Mouse (Mus musculus): Measurements from ENCODE around the gene Fam71e1. TPM values are rescaled to one million over a fixed set of nuclear protein-coding genes. Genes with fewer than 3 reads are reported as not detected.

The Fam71e1 gene
- total RNA-seq, 2 experiments from 2014 or later: 6.2 to 6.8 TPM

DNA sequence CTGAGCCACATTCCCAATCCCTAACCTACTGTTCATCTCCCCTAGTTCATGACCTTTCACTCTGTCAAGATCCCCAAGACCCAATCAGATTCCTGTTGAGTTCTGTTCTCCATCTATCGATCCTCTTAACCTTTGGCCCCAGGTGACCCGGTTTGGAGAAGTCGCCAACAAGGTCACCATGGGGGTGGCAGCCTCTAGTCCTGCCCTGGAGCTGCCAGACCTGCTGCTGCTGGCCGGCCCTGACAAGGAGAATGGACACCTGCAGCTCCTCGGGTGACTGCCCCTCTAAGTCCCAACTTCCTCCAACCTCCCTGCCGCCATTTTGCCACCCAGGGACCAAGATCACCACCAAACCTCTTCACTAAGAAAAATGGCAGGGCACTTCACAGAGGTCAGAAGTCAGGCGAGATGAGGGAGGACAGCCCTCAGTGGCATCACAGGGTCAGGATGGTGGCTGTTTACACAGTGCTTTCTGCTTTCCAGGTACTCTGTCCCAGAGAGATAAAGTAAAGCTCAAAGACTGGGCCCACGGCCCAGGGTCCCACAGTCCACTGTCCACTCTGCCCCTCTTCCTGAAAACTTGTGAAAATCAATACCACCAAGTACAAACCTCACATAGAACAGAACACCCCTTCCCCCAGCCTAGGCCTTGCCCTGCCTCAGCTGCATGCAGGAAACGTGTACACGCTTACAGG, 1.1 kb downstream of the Fam71e1 start:
- no peak for DNase-seq (ENCODE audit: low spot score in 2 of 2)

DNA sequence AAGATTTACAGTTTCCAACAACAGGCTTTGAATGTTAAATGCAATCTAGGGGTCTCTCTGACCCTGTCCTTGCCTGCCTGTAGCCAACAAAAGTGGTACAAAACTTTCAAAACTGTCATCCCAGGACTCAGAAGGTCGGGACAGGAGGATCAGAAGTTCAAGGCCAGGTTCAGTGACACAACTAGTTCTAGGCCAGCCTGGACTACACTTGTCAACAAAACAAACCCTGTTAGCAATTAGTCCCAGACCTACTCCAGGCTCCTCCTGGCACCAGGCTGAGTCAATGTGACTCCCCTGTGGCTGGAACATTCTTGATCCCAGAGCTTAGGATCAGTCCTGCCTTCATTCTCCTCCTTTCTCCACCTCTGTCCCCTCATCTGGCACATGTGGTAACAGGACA, 2.5 kb downstream of the Fam71e1 start:
- DNase-seq (ENCODE audit: low spot score in 2 of 2): no peak

DNA sequence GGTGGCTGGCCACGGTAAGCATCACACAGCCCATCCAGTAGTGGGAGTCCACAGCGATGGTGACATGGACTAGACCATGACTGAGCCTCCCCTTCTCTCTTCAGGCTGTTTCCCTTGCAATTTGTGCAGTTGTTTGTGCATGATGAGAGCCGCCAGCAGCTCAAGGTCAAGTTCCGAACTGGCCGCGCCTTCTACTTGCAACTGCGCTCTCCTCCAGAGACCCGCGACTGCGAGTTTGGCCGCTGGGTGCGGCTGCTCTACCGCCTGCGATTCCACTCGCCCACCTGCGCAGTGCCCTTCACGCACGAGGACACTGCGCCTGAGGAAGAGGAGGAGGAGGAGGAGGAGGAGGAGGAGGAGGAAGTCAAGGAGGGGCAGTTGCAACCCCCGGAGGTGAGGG, 3.7 kb downstream of the Fam71e1 start:
- DNase-seq (ENCODE audit: low spot score in 2 of 2): no peak

DNA sequence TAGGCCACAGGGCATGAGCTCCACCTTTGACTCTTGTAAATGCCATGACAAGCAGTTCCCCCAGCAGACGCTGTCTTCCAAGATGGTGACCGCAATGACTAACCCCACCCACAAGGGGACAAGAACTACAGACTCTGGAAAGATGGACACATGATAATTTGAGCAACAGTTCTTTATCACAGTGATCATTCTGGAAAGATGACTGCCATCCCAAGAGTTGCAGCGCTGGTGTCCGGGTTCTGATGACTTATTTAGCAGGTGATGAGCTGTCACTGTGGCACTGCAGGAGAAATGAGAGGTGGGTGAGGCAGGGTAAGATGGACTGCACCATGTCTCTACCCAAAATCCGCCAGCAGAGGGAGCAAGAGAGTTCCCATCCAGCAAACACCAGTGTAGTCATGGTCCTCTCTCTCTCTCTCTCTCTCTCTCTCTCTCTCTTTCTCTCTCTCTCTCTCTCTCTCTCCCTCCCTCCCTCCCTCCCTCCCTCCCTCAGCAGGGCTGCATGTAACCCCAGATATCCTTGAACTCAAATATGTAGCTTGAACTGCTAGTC, 5.3 kb downstream of the Fam71e1 start:
- peak in 1 of 2 experiments; percentile 64 for DNase-seq (ENCODE audit: low spot score in 2 of 2)

DNA sequence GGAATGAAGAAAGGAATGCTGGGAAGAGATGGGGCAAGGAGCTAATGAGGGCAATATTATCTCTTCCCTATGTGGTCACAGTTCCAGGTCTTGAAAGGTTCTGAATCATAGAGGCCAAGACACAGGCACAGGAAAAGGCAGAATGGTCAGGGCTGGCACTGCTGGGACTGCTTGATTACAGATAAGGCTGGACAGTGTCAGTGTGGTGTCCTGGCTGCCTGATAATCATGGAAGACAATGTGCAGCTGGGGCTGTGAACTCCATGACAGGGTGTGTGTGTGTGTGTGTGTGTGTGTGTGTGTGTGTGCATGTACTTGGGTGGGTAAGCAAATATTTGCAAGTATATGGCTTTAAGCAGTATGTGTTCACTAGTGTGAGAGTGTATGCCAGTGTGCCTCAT, 11.1 kb downstream of the Fam71e1 start:
- no peak for DNase-seq (ENCODE audit: low spot score in 2 of 2)

DNA sequence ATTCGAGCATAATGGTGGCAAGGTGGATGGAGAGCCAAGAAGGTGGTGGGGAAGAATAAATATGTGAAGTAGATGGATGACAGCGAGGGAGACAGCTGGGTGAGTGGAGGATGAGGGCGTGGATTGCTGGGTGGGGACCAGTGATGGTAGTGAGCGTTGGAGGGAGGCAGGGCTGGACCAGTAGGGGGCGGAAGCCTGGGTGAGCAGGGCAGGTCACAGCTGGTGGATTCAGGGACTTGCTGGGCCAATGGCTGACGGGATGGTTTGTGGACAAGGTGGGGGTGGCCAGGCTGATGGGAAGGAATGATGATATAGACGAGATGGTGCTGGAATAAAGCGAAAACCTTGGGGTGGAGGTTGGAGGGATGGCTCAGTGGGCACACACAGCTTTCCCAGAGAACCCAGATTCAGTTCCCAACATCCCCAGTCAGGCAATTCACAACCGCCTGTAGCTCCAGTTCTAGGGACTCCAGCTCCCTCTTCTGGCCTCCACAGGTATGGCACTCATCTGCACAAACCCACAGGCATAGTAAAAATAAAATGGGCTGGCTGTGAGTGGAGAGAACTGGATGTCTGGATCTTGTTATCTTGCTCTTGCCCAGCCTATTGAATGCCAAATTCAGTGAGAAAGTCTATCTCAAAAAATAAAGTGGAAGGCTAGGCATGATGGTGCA, 23.0 kb downstream of the Fam71e1 start:
- DNase-seq (ENCODE audit: low spot score in 2 of 2): no peak

DNA sequence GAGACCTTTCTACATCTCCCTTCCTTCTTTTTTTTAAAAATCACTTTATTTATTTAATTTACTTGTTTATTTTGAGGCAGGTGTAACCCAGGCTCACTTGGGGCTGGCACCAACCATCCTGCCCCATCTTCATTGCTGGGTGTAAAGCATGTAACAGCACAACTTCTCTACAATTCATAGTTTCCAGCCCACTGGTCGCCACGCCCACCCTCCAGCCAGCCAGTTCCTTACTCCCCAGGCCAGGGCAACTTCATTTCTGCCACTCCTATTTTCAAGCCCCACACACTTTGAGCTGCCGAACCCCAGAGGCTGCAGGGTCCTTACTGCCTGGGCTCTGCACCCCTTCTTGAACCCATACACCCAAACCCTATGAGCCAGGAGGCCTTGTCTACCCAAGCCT, 24.6 kb downstream of the Fam71e1 start:
- DNase-seq (ENCODE audit: low spot score in 2 of 2): no peak

DNA sequence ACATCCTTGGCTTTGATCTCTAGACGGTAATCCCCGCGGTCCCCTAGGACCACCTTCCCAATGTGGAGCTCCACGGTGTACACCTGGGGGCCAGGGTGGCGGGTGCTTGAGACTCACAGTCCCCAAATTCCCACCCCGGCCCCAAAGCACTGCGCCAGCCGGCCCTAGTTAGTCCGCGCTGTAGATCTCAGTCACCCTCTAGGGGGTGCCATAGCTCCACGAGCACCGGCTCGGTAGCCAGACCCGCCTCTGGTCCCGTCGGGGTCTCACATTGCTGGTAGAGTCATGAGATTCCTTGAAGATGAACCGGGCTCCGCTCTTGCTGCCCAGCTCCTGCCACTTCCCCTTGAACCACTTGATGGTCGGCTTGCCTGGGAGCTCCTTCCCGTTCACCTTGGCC, 25.3 kb downstream of the Fam71e1 start:
- DNase-seq (ENCODE audit: low spot score in 2 of 2): peak in 1 of 2 experiments; percentile 68

DNA sequence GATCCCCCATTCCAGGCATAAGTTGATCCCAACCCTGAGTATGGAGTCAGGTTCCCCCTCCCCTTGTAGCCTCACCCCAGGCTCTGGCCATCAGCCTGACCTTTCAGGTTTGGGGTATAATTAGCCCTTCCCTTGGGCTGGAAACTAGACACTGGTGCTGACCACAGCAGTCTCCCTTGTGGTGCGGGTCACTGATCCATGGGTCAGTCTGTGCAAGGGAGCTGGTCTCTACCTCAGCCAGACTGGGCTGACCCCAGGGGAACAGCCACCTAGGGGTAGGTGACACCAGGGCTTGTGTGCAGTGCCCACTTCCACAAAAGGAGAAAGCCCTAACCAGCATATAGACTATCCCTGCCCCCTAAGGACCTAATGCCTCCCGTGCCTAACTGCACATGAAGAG, 26.7 kb downstream of the Fam71e1 start:
- DNase-seq (ENCODE audit: low spot score in 2 of 2): no peak

DNA sequence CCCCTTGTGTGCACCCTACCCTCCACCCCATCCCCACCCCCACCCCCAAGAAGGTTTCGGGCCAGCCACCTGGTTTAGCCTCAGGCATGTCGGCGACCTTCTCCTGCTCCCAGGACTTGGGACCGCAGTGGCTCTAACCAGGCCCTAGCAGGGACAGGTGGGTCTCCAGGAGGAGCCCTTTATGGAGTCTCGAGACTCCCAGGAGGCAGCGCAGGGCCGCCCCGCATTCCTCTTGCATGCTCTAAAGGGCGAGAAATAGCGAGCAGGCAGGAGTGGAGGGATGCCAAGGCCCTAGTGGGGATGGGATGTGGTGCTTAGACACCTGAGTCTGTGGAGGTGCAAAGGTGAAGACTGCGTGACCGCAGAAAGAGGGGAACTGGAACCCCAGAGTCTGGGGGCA, 28.1 kb downstream of the Fam71e1 start, which contains the start of gene Mybpc2:
Gene Mybpc2 (minus strand): TSS at position 155 of the 400 bp plus-strand sequence.
- peak in 1 of 2 experiments; percentile 43 for DNase-seq (ENCODE audit: low spot score in 2 of 2)

DNA sequence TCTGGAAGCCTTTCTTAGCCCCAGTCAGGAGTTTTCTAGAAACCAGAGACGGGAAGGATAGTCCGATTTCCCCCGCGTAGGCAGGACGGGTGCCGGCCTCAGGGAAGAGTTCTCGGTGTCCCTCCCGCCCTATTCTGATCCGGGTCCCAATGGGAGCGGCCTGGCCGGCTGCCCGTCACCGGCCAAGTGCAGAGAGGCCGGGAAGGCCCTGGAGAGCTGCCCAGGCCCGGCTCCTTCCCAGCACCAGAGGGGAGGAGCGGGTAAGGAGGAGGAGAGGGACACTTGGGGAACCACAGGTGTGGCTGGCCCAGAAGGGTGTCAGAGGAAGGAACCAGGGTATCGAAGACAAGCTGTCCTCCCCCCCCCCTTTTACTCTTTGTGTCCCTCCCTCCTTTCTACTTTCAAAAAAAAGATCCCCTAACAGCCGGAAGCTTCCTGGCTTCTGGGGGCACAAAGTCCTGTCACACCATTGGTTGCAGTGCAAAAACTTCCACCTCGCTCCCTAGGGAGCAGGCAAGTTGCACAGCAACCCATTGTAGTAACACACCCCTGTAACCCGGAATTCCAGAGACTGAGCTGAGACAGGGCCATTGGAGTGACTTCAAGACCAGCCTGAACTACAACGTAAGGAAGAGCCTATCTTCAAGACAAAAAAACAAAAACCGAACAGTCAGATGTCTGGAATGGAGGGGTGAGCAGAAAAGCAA, 28.9 kb downstream of the Fam71e1 start:
- DNase-seq (ENCODE audit: low spot score in 2 of 2): peak in 1 of 2 experiments; percentile 75

DNA sequence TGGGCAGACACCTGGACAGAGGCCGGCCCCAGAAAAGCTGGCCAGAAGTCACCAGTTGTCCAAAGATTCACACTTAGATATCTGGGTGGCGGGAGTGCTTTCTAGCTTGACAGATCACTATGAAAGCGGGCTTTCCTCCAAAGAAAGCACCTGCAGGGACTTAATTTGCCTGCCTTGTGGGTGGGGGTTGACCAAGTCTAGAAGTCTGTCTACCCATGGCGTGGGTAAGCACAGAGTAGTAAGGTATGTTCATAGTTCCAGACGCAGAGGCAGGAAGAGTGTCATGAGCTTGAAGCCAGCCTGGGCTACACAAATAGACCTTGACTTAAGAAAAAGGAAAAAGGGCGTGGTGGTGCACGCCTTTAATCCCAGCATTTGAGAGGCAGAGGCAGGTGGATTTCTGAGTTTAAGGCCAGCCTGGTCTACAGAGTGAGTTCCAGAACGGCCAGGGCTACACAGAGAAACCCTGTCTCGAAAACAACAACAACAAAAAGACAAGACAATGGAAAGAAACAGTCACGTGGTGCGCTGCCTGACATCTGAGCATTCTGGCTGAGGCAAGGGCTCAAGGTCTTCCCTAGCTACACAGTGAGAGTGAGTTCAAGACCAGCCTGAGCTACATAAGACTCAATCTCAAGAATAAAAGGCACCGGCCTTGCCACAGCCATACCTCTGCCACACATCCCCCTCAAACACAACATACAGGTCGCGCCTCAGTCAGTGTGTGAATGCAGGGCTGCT, 30.2 kb downstream of the Fam71e1 start:
- DNase-seq (ENCODE audit: low spot score in 2 of 2): no peak

DNA sequence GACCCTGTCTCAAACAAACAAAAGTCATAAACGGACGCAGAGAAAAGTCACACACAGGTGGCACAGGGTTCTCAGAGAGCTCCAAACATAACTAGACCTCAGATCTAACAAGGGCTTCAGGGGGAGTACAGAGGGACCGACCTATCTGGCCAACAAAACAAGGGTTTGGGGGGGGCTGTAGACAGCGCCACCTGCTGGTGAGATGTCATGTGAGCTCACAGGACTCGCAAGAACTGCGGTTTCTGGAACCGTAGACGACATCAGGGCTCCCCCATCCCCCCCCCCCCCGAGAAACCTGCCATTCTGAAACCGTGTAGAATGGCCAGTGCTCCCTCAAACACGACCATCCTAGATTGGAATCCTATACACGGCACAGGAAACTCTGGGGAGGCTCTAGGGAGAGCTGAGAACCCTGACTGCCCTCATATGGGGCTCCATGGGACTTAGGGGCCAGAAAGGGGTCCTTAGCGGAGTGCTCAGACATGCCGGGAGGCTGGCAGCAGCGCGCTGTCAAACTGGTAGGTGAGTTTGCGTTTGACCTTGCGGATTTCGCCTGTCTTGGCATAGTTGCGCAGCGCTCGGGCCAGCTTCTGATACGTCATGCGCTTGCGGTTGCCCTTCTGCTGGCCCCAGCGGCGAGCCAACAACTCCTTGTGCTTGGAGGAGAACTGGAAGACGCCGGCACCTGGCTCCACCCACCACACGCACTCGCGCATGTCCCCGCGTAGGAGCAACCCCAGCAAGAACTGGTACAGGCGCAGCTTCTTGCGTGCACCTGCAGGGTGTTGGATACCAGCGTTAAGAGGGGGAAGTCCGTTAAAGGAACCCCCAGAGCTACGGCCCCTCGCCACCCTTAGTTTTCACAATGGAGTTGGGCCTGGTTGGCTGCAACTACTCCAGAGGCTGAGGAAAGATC, 31.4 kb downstream of the Fam71e1 start:
- peak in 1 of 2 experiments; percentile 61 for DNase-seq (ENCODE audit: low spot score in 2 of 2)

DNA sequence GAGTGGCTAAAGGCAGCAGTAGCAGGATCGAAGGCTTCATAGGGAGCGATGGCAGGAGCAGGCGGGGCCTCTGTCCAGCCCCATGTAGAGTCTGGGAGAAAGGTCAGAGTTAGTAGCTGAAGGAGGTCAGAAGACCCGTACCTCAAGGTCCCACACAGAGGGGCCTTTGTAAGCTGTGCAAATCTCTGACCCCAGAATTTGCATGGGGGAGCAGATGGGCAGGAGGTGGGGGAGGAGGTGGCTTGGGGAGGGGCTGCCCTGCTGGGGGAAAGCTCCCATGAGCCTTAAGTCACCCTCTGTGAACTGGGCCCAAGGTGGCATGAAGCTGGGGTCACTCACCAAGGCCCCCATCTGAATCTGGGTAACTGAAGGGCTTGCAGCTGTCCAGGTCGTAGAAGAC, 33.1 kb downstream of the Fam71e1 start:
- DNase-seq (ENCODE audit: low spot score in 2 of 2): no peak

DNA sequence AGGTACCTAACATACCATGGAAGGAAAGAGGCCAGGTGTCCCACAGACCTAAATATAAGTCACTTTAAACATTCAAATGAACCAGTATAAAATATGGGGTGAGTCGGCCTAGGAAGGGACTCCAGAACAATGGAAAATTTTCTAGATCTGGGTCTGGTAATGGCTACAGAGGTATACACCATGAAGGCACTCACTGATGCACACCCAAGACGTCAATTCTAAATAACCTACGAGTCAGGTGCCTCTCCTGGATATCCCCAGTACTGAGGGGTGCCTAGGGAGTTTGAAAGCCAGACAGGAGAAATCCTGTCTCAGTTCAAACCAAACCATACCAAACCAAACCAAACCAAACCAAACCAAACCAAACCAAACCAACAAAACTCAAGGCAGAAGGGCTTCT, 34.1 kb downstream of the Fam71e1 start:
- no peak for DNase-seq (ENCODE audit: low spot score in 2 of 2)

DNA sequence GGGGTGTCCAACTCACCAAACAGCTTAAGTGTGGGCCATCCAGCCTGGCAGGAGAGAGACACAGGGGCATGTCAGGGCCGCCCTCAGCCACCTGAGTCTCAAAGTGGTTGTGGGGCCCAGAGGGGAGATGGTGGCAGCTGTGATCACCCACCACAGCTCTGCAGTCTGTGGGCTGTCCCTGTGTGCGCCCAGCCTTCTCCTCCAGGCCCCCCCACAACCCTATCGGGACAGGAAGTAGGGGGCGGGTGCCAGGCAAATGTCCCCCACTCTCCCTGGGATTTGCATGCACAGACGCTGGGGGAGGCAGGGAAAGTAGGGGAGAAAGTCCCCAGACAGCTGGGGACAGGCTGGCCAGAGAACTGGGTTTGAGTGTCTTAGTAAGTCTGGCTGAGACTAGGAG, 34.8 kb downstream of the Fam71e1 start:
- DNase-seq (ENCODE audit: low spot score in 2 of 2): no peak

DNA sequence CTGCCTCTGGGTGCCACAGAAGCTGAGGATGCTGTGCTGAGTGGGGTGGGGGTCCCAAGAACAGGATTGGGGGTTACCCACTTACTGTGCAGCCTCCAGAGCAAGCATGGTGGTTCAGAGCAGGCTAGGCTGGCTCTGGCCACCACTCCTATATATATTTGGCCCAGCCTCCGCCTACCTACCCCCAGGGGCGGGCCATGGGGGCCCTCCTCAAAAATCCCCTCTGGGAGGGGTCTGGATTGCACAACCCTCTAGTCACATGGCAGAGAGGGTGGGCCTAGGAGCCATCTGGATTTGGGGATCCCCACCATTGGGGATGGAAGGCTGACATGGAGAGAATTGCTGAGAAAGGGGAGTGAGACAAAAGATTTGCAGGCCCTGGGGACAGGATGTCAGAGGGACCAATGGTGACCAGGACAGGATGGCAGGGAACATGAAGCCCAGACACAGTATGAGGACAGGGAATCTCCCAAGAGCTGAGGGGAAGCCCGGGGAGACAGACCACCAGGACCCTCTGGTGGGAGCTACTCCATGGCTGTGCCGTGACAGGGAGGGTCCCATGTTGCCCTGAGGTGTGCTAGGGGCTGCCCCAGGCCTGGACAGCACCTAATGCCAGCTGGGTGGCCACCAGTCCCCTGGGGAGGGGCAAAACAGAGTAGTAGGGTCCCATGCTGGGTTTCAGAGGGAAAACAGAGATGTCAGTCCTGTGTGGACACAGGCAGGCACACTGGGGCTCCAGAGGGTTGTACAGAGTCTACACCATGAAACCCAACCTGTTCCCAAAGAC, 35.8 kb downstream of the Fam71e1 start, which contains the start of gene Spib:
Gene Spib (minus strand): TSS at position 126 of the 787 bp plus-strand sequence.
- DNase-seq (ENCODE audit: low spot score in 2 of 2): peak in 1 of 2 experiments; percentile 8

DNA sequence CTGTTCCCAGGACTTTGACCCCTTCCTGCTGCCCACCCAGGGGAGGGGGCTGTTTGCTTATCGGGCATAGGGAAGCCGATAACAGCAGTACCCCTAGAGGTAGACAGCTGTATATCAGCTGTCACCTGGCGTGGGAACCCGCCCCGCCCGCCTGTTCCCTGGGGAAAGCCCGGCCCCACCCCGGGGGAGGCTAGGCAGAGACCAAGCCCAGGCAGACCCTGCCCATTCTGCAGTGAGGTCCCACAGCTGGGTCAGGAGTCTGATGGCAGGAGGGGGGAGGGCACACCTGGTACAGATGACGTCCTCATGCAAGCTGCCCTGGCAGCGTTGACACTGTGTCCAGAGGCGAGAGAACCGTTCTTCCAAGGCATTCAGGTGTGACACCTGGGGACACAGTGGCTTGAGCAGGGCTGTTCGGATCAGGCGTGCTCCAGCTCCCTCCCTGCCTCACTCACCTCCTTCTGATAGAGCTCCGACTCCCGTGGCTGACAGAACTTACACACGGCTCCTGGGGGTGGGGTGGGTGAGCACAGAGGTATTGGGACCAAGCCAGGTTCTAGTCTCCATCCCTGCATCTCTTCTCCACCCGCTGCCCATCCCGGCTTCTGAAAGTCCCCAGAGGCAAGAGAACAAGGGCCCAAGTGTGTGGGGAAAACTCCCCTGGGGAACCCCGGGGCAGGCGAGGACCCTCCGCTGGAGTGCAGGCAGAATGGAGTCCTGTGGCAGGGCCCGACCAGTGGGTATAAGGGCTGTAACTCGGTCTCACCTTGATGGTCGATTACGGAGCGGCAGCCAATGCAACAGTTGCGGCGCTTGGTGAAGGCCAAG, 36.8 kb downstream of the Fam71e1 start:
- no peak for DNase-seq (ENCODE audit: low spot score in 2 of 2)

Measured in gastrocnemius, postnatal 4 days (tissue).